Mouse (Mus musculus): Measurements from ENCODE around the gene Sidt1. TPM values are rescaled to one million over a fixed set of nuclear protein-coding genes. Genes with fewer than 3 reads are reported as not detected.

Gene Sidt1
- total RNA-seq (2021), result 10 to 100 TPM; 41.6 to 41.8 TPM
- long read RNA-seq, experiment 1, partial matches to known transcripts, result 2 of 9 reads
- long read RNA-seq, experiment 1, other reads (novel, unspliced or antisense), result 7 of 9 reads
- long read RNA-seq, experiment 2, partial matches to known transcripts, result 5 of 7 reads
- long read RNA-seq, experiment 2, other reads (novel, unspliced or antisense), result 2 of 7 reads

GRCm38 (mm10) chr16:44332861-44333284, at the start of gene Sidt1:
Sidt1 (minus strand) TSS chr16:44333196.
- DNase-seq (ENCODE audit: low spot score in 2 of 2), result peak; percentile 48 to 50

GRCm38 (mm10) chr16:44381578-44381977, 48.6 kb upstream of the Sidt1 start:
- DNase-seq (ENCODE audit: low spot score in 2 of 2), result no peak

DNA sequence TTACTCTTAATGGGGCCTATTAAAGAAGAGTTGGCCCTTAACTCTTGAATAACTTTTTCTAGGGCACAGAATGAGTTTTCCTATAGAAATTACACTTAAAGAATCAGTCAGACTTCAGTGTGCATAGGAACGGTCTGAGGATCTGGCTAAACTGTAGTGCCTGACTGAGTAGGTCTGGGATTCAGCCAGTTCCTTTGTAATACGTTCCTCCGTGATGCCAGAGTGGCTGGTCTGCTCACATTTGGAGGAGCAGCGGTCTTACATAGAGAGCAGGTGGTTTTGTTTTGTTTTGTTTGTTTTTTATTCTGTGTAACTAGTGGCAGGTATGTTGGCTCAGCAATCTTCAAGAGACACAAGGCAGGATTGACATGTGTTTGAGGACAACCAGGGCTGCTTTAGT, 47.0 kb upstream of the Sidt1 start:
- no peak for DNase-seq (ENCODE audit: low spot score in 2 of 2)

- DNase-seq (ENCODE audit: low spot score in 2 of 2), result no peak
Measured at GRCm38 (mm10) chr16:44375459-44375858, 42.5 kb upstream of the Sidt1 start.

DNA sequence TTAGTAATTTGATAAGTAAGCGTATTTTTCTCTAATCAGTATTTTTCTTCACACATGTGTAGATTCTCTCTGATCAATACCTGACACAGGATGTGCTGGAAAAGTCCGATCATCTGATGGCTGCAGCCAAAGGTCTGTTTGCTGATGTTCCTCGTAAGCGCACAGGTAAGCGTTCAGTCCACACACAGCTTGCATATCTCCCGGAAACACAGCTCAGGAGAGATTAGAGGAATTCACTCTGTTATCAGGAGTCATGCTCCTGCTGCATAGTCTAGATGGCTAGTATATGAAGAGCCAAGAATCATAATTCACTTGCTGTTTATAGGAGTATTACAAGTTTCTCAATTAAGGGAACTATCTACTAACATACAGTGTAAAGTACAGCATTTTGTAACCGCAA, 32.5 kb upstream of the Sidt1 start:
- no peak for DNase-seq (ENCODE audit: low spot score in 2 of 2)

GRCm38 (mm10) chr16:44361921-44362890, 29.2 kb upstream of the Sidt1 start:
- peak; percentile 17 to 18 for DNase-seq (ENCODE audit: low spot score in 2 of 2)

GRCm38 (mm10) chr16:44357571-44358268, 24.7 kb upstream of the Sidt1 start:
- no peak for DNase-seq (ENCODE audit: low spot score in 2 of 2)

GRCm38 (mm10) chr16:44356291-44356690, 23.3 kb upstream of the Sidt1 start:
- no peak for DNase-seq (ENCODE audit: low spot score in 2 of 2)

DNA sequence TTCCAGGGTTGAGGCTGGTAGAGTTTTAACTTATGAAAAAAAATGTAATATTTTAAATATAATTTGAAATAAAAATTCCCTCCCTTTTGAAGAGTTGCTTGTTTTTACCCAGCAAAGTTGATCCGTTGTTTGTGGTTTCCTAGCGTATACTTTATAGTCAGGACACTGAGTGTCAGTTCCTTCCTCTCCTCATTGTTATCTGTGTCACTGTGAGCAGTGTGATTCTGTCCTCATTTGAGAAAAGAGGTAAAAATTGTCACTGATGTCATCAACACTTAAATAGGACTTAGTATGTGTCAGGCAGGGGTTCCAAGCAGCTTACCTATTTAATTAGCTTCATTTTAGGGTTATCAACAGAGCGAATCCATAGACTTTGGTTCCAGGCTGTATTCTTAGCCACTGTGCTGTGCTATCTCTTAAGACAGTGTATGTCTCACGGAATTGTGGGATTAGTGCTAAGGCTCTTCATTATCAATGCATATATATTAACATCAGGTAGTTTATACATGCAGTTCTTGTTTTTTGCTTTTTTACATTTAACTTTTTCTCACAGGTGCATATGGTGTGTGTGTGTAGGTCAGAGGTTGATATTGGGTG, 16.9 kb upstream of the Sidt1 start:
- DNase-seq (ENCODE audit: low spot score in 2 of 2), result no peak

DNA sequence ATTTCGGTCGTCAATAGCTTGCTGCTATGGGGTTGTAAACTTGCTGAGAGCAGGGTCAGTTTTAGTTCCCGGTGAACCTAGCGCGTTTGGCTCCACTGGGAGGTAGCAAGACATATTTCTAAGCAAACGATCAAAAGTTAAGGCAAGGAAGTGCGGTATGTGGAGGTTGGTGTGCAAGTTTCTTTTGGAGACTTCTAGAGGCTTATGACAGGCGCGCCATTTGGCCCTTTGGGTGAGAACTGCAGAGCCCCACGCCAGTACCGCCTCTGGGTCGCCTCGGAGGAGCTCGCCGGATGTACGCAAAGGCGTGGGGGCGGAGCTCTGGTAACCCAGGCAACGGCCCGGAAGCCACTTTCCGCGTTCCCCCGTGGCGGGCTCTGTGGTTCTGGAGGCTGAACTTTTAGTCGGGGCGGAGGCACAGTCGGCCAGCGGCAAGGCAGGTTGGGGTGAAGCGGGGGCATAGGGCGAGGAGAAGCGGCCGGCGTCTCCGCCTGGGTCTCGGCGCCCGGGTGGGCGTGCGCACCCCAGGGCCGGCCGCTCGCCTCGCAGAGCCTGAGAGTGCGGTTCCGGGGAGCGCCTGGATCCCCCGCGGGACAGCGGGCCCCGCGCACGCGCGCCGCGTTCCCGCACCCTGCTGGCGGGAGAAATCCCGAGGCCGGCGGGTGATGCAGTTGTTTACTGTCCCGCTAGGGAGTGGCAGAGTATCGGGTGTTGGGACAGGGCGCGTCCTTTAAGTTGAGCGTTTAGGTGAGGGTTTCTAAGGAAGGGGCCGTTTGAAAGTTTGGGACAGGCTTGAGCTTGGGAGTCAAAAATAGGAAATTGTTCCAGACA, 14.3 kb upstream of the Sidt1 start, which contains the start of gene Spice1:
Spice1 (plus strand) TSS at position 51 of the 831 bp plus-strand sequence.
- peak; percentile 95 to 97 for DNase-seq (ENCODE audit: low spot score in 2 of 2)

- no peak for DNase-seq (ENCODE audit: low spot score in 2 of 2)
Measured at GRCm38 (mm10) chr16:44337541-44337940, 4.5 kb upstream of the Sidt1 start.

GRCm38 (mm10) chr16:44331995-44332860, 768 bp downstream of the Sidt1 start:
- peak; percentile 44 to 53 for DNase-seq (ENCODE audit: low spot score in 2 of 2)

DNA sequence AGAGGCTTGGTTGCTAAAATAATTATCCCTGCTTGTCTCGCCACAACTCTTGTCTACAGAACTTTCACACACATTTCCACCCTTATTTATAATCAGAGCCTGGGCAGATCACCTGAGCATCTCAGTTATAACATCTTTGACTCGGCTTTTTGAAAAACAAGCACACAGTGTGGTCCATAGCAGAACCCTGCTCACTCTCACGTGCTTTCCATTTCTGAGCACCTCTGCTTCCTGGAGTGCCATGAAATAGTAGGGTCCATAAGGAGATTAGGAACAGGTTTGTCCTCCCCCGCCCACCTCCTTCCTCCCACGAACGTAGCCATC, 1.4 kb downstream of the Sidt1 start:
- DNase-seq (ENCODE audit: low spot score in 2 of 2), result no peak

DNA sequence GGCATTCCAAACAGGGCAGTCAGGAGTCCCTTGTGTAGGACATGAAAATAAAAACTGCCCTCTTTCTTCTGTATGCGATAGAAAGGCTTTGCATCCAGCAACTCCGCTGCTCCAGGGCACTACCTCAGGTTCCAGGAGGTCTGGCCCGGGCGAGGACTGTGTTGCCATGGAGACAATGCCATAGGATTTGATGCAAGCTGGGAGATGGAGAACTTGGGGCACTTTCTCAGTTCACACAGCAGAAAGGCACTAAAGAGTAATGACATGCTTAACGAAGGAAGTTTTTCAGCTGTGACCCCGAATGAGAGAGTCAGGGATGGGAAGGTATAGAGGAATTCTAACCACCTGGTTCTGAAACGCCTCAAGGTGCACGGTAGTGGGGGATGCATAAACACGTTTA, 1.8 kb downstream of the Sidt1 start:
- peak; percentile 16 to 30 for DNase-seq (ENCODE audit: low spot score in 2 of 2)

DNA sequence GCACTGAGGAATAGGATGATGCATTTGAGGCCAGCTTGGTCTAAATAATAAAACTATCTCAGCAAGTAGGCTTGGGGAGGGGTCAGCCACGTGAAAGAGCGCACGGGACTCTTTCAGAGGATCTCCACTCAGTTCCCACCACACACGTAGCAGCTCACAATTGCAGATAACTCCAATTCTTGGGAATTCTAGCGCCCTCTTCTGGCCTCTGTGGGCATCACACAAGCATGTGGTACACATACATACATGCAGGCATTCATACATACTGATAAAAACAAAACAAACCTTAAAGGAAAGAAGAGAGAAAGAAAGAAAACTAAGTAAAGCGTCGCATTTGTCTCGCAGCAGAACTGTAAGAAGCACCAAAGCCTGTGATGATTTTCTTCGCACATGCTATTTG, 2.3 kb downstream of the Sidt1 start:
- DNase-seq (ENCODE audit: low spot score in 2 of 2), result peak in 1 of 2 experiments; percentile 10

DNA sequence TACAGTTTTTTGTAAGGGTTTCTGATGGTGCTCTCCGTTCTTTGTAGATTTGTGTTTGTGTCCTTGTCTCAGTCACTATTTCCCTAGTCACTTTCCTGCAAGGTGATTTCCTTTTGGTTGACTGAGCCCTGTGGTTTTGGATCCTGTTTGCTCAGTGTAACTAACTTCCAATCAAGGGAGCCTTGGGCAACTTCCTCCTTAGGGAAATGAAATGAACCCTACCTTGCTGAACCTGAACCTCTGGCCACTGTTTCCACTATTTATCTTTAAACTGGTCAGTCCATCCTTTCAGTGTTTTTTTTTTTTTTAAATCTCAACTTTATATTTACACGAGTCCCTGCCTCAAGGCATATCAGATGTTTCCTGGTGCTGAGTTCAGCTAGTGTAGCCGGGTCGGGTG, 4.4 kb downstream of the Sidt1 start:
- no peak for DNase-seq (ENCODE audit: low spot score in 2 of 2)

GRCm38 (mm10) chr16:44320232-44320631, 12.8 kb downstream of the Sidt1 start:
- DNase-seq (ENCODE audit: low spot score in 2 of 2), result no peak

DNA sequence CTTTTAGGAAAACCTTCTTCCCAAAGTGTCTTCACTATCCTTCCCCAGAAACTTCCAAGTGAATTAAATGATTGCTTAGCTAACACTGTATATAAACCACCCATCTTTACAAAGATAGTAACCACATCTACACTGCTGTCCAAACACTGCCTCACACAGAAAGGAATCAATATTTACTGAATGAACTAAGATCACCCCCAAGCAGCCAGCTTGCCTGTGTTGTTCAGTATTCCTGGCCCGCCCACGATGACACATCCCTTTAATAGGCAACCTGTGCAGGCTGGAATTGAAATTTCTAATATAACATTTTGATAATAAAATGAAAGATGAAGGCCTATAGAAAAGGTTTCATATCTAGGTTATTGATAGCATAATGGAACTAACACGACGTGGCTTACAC, 16.6 kb downstream of the Sidt1 start:
- no peak for DNase-seq (ENCODE audit: low spot score in 2 of 2)

DNA sequence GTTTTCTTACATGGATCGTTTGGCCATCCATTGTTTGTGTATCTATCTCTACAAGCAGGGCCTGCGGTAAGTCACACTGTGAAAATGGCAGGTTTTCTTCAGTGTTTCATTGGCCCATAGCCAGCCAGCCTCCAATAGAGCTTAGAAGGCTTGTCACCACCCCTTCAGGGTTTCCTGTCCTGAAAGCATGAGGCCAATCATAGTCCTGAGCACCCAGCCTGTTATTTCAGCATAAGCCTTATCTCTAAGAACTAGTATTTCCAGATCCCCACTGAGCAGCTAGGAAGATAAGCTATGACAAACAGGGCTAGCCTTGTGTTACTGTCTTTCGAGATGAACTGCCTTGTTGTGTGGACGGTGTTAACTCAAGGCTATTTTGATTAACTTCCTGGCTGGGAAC, 19.6 kb downstream of the Sidt1 start:
- DNase-seq (ENCODE audit: low spot score in 2 of 2), result no peak

- no peak for DNase-seq (ENCODE audit: low spot score in 2 of 2)
Measured at GRCm38 (mm10) chr16:44305606-44306005, 27.4 kb downstream of the Sidt1 start.

All from left cerebral cortex, adult 18-20 months (tissue).